Mouse (Mus musculus): ENCODE data around the gene Ceacam16.

- TF ChIP-seq POLR2A (IDR thresholded peaks at IDR 0.05; ENCODE audit: low read depth, low read length) = no peak
- peak; percentile 89 for TF ChIP-seq CTCF (IDR thresholded peaks at IDR 0.05; ENCODE audit: extremely low read depth, insufficient read depth, insufficient read length, insufficient replicate concordance)
Measured at GRCm38 (mm10) chr7:19889881-19890280, 28.8 kb upstream of the Ceacam16 start.

All from spleen, adult 2 months (tissue).